Mouse (Mus musculus) megakaryocyte, embryonic 14.5 days (primary cell): ENCODE measurements around the gene Cntnap1.

ENCODE experiments used
- FLI1 ChIP-seq: IDR thresholded peaks from 2 replicates; pipeline ENCODE4 v1.6.1; 2012; ENCODE audit warnings: low read length, inconsistent platforms, mixed read lengths
- GATA1 ChIP-seq: IDR thresholded peaks from 3 replicates; pipeline ENCODE4 v1.6.1; 2012; ENCODE audit warnings: mixed read lengths, low read length, inconsistent platforms, borderline replicate concordance

DNA sequence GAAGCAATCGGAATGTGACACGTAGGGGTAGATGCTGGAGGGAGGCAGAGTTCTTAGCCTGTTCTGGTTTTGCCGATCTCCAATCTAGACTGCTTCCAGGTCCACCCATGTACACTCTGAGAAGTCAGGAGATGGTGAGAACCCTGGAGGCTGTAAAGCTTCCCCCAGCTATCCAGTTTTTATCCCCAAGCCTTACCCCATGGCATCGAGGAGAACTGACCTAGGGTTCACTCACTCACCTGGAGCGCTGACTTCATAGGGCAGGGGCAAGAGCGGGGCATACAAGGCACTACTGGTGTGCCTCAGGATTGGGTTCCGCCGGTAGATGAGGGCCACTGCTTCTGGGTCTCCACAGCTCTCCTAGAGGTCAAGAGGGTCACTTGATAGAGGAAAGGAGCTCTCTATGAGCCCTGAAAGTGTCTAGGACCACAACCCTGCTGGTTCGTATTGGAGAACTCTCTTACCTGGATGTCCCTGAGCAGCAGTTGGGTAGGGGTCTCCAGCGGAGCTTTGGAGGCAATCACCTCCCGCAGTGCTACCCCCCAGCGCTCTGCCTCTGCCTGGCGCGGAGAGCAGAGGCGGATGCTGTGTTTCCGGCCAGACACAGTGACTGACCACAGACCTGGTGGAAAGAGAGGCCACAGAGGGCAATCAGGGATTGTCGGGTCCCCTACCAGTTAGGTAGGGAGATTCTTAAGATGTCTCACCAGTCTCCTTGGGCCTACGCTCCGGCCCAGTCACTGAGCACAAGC lies 2.9 kb upstream of the Cntnap1 start:
- TF ChIP-seq GATA1 (no peak), FLI1 (no peak)
